Mouse (Mus musculus): Measurements from ENCODE around the gene Ncf4.
"Not testable (repeated sequence)": the region's sequence is repeated elsewhere in the genome, so short reads cannot be mapped to it uniquely, and the experiment has no call there.

Ncf4 gene

DNA sequence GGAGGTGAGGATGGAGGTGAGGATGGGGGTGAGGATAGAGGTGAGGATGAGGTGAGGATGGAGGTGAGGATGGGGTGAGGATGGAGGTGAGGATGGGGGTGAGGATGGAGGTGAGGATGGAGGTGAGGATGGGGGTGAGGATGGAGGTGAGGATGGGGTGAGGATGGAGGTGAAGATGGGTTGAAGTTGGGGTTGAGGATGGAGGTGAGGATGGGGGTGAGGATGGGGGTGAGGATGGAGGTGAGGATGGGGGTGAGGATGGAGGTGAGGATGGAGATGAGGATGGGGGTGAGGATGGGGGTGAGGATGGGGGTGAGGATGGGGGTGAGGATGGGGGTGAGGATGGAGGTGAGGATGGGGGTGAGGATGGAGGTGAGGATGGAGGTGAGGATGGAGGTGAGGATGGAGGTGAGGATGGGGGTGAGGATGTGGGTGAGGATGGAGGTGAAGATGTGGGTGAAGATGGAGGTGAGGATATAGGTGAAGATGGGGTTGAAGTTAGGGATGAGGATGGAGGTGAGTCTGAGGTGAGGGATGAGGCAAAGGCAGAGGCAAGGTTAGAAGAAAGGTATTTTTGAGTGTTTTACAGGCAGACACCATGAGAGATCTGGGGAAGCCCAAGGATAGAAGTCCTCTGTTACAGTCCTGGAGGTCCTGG lies 12.1 kb downstream of the Ncf4 start:
- not testable (repeated sequence) for DNase-seq

DNA sequence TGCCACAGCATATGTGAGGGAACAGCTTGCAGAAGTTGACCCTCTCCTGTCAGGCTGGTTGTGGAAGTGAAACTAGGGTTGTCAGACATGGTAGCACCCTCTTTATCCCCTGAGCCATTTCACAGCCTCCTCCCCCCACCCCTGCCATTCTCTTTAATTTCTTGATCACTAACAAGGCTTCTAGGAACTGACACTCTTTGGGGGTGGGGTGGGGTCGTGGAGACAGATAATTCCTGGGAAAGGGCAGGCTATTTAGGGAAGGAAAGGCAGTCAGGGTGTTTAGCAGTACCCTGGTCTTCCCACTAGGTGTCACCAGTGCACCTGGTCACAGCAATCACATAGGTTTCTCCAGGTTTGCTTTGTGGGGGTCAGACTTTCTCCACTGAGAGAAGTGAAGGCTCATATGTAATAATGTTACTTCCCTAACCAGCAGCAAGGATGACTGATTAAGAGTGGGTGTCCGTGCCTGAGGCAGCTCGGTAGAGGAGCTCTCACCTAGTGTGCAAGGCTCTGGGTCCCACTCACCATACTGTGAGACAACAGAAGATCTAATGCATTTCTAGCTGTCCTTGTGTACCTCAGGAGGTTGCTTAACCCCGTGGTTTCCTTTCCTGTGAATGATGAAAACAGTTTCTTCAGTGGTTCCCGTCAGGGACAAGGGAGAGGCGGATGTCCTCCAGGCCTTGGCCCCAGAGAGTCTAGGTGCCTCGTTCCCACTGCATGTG lies 12.9 kb downstream of the Ncf4 start:
- DNase-seq, result peak; percentile 70

DNA sequence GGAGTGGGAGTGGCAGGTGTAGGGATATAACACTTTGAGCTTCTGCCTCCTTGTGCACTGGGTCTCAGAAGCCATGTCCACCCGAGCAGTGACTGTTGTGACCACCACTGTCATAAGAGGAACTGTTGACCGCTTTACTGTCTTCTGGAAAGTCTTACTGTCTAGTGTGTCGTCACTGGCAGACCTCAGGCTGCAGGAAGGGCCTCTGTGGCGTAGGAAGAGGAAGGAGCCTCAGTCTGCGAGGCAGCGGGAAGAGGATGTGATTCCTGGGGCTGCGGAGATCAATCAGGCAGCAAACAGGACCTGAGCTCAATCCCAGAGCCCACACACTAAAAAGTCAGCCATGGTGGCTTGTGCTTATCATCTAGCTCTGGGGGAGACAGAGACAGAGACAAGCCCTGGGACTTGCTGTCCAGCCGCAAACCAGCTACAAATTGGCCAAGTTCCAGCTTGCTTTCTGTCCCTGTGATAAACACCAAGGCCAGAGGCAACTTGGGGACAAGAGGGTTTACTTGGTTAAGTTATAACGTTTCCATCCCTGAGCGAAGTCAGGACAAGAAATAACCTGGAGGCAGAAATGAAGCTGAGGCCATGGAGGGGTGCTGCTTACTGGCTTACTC lies 13.8 kb downstream of the Ncf4 start:
- no peak for DNase-seq

DNA sequence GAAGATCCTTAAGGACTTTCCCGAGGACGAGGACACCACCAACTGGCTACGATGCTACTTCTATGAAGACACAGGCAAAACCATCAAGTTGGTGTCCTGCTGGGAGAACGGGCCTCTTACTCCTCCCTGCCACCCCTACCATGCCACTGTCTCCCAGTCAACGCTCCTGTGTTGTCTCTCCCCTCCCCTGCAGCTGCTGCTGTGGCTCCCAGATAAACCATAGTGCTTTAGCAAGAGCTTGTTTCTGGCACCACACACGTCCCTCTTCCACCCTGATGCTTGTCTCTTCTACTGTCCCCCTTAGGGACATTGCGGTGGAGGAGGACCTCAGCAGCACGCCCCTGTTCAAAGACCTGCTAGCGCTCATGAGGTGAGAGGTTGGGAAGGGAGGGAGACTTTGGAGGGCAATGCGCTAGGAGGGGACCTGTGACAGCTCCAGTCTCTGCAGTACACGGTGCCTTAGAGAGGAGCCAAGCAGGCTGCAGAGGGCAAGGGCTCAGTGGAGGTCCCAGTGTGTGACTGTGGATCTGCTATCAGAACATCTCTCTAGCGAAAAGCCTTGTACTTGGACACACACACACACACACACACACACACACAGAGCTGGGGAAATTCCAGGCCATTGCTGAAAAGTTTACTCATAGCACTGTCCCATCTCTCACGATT lies 16.2 kb downstream of the Ncf4 start:
- no peak for DNase-seq

DNA sequence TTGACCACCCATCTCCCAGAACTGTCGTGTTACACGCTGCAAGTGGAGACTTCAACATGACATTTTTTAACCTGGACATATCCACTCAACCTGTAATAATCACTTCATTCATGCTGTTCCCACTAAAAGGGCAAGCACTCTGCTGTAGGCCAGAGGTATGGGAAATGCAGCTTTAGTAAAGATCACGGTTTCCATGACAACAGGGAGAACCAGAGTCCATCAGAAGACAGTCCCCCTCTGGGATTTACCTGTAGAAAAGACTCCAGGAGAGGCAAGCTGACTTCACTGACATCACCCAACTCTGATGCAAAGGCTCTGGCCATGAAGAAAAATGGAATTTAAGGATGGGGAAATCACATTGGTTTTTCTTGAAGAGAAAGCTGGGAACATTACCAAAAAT lies 18.7 kb downstream of the Ncf4 start:
- DNase-seq, result no peak

DNA sequence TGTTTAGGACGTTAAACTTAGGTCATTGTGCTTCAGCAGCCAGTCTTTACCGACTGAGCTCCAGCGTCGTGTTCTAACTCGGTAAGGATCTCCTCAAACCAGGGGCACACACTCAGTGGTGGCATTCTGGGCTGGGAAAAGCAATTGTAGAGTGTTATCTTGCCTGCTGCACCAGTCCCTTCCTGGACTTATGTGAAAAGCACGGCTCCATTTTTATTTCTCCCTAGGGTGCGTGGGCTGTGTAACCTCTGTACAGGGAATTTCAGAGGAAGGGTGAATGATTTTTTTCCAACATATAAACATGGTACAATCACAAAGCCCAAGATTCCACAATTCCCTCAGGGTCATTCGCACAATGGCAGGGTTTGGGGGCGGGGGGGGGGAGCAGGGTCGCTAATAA lies 22.8 kb downstream of the Ncf4 start:
- no peak for DNase-seq

DNA sequence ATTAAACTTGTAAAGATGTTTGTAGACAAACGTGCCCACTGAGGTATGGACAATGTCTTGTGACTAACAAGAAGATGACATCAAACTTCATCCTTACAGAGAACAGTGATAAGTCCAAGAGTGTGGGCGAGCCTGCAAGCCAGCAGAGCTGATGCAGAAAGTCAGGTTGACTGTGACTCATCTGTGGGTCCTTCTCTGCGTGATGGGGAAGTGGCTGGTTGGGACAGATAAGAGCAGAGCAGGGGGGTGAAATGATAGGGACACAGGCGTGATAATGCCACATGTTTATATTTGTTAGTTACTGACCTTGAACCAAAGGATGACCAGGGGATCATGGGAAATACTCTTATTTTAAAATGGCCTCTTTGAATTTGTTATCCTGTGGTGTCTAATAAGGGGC lies 23.3 kb downstream of the Ncf4 start:
- no peak for DNase-seq

DNA sequence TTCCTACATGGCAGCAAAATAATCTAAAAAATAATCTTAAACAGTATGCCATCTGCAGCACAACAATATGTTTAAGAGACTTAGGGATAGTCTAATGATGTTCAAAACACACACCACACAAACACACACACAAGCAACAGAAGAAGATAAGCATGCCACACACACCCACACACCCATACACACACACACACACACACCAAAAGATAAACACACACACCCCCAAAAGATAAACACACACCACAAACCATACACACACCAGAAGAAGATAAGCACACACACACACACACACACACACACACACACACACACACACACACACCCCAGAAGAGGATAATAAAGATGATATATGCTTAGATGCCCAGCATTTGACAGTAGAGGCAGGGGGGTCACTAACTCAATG lies 26.6 kb downstream of the Ncf4 start:
- DNase-seq, result no peak

DNA sequence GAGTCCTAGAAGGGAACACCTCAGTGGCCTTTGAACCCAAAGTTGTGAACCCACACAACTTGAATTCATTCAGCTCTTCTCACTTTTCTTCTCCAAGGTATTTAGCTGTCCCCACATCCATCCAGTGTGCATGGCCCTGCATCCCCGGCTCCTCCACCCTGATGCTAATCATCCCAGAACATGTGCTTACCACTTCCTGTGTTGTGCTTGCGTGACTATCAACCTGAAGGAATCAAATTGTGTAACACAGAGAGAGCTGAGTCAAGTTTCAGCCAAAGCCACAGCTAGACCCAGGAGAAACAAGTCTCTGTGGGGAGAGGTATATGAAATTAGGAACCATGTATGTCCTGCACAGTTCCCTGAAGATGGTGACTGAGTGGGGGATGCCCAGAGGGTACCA lies 33.7 kb downstream of the Ncf4 start:
- no peak for DNase-seq

DNA sequence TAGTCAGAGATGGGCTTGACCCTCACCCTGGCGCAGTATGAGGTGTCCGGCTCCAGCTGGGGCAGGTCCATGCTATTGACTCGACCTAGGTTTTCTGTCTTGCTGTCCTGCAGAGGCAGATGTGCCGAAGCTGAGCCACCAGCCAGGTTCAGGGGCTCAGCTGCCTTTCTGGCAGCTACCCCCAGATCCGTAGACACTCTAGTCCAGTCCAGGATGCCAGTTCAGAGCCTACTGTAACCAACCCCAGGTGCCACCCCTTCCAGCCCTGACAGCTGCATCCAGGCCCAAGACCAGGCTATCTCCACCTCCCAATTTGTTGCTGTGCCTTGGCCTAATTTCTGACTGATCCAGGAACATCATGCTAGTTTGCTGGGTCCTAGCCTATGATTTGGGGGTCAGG lies 43.3 kb downstream of the Ncf4 start:
- no peak for DNase-seq

DNA sequence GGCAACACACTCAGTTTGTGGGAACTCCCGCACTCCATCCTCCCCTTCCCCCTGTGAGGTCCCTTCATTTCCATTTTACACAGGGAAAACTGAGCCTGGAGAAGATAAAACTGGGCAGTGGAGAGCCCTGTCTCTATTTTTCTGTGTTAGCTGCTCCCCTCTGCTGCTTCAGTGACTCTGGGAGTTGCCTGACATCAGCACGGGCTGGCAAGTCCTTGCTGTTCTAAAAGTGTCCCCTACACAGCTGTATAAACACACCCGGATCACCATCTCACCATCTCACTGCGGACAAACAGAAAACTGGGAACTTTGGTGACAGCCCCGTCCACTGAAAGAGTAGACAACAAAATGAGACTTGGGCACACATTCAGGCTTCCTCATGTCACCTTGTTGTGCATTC lies 45.2 kb downstream of the Ncf4 start:
- not testable (repeated sequence) for DNase-seq

DNA sequence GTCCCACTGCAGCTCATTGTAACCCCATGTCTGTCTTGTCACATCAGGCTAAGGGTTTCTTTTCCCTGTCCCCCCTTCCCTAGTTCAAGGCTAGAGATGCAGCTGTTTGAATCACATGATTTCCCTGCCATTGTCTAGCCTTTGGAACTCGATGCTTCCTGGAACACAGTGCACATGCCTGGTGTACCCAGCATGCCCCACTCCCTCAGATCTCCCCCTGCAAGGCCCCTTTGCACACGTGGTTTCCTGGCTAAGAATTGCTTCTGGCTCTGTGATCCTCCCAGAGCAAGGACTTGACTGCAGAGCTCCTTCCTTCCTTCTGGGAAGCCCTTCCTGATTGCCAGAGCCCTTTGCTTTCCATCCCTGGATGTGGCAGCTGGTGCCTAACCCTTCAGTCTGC lies 48.6 kb downstream of the Ncf4 start:
- DNase-seq, result peak; percentile 39

DNA sequence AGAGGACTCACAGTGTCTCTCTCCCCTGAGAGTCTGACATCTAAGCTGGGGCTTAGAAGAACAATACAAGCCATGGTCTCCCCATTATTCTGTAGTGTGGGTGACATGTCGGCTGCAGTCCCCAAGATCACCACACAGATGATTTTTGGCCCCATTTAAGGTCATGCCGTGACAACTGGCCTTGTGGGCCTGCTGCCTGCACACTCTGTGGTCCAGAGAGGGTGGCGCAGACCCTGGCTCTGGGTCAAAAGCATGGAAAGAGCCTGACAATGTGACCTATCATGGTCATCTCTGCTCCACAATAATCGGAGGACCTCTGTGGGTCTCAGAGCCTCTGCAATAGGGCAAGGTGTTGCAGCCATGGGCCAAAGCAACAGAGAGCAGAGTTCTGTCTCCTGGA lies 49.1 kb downstream of the Ncf4 start:
- no peak for DNase-seq

DNA sequence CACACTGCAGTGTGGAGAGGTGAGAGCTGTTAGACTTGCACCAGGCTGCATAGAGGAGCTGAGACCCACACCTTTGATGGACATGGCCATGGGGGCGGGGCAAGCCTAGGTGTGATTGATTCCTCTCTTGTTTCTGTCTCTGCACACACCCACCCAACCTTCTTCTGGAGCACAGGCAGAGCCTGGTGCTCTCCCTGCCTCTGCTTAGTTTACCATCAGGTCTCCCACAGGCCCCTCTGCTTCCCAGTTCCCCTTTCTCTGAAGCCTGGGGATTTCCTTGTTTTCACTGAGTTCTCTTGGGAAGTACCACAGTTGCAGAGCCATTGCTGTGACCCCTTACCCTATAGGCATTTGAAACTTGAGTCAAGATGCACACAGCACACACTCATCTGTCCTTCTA lies 54.0 kb downstream of the Ncf4 start:
- DNase-seq, result no peak

DNA sequence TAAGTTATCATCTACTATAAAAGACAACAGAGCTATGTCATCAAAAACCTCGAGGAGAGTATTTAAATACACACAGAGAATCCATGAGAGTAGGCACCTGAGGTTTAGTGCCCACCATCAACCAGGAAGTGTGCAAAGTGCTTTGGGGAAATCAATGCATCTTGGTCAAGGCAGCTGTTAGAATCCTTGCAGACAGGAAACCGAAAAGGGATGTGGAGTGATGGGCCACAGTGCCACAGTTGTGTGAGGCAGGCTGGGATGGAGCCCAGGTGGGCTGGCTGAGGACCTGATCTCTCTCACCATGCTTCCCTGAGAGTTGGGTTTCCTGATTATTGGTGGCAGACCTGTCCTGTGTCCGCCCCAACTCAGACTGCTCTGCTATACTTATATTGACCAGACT lies 55.0 kb downstream of the Ncf4 start:
- no peak for DNase-seq

DNA sequence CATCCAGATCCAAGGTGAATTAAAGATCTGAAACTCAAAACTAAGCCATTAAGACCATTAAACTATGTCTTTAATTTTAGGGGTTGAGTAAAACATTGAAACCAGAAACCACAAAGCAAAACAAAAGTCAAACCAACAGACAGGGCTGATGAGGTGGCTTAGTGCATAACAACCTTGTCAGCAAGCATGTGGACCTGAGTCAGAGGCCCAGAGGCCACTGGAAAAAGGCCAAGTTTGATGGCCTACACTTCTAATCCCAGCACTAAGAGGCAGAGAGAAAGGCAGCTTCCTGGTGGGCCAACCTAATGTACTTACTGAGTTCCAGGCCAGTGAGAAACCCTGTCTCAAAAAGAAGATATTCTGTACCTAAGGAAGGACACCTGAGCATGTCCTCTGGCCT lies 56.2 kb downstream of the Ncf4 start:
- DNase-seq, result no peak

DNA sequence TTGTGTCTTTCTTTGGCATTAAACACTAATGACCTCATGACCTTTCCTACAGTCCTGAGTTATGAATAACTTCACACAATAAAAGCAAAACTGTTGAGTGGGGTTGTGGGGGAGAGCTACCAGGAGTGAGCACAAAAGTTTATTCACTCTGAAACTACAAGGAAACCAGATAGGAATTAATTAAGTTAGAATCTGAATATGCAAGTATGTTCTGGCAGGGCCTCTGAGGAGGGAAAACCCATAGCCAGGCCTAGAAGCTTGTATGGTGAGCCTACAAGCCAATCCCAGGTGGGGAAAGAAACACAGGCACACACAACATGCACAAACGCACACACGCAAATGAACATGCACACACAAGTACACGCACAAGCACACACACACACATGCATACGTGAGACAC lies 58.1 kb downstream of the Ncf4 start:
- DNase-seq, result no peak

DNA sequence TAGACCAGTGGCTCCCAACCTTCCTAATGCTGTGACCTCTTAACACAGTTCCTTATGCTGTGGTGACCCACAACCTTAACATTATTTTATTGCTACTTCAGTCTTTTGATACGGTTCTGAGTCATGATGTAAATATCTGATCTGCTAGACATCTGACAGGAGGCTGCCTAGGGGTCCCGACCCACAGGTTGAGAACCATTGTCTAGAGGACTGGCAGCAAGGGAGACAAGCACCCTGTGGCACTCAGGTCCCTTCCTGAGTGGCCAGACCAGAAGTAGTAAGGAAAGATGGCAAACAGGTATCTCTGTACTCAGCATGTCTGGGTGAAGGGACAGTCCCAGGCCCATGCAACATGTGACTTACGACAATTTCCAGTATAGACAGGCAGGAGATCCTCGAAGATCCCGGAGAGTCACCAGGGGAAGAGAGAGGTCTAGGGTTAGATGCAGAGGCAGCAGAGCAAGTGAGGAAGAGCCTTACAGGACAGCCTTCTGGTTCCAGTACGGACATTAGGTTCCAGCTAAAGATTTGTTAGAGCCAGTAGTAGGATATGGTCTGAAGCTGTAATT lies 59.1 kb downstream of the Ncf4 start:
- DNase-seq, result no peak

DNA sequence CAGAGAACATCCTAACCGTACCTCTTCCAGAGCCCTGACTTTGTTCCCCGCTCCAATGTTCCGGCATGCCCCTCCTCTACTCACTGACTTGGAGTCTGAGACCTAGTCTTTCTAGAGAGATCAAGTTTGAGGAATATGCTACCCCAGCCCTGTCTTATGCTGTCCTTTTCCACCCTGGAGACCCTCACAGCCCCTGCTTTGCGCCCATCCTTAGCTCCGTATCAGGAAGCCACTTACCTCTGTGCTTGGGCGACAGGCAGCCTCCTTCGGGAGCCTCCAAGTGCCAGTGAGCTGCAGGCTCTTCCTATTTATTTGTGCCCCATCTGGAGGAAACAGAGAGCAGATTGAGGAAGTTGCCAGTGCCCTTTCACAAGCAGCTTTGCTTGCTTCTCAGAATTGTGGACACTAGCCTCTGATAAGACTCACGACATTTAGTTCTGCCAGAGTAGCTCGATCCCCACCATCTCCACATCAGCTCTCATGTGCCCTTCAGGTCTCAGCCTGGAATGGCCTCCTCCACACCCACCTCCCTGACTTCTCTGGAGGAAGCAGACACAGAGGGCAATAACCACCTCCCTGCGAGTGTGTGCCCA lies 60.8 kb downstream of the Ncf4 start, which contains the start of gene Csf2rb2:
Gene Csf2rb2 (minus strand): TSS at position 381 of the 593 bp plus-strand sequence.
- DNase-seq, result no peak

DNA sequence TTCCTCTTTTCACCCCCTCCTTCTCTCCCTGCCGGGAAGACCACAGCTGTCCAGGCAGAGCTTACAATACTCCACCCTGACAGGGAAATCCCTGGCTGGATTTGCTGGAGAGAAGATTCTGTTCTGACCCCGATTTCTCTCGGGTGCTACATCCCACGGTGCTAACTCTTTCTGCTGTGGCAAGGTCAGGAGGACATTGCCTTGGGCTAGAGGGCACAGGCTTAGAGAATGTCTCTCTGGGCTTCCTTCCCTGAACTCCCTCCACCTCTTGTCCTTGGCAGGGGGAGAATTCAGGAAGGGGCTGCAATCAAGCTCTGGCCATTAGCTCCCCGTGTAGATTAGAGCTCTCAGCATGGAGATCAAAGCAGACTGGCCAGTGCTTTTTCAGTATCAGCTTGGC lies 65.3 kb downstream of the Ncf4 start:
- DNase-seq, result no peak

DNA sequence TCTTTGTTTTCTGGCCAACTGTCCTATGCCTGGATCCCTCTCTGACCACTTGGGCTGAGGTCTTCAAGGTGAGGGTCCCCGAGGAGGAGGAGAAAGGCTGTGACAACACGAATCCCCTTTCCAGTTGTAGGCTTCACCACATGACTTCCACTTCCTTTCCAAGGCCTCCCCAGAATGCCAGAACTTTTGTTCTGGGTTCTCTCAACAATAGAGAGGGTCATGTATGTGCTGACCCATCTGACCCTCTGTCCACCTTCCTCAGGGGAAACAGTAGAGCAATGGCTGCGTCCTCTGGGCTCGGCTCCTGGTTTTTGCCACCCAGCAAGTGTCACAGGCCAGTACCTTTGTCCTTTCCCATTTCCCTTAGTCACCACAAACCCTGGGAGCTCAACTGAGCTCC lies 66.4 kb downstream of the Ncf4 start:
- no peak for DNase-seq
